Mouse (Mus musculus) MEL (cell line): Measurements from ENCODE around the gene Siva1. TPM values are rescaled to one million over a fixed set of nuclear protein-coding genes. Genes with fewer than 3 reads are reported as not detected.

Source experiments
- DNase-seq: peaks from one replicate; pipeline ENCODE4 v3.0.0; 2011; ENCODE audit warnings: low read depth, low spot score
- H3K27ac ChIP-seq: 2 replicates; pipeline ENCODE4 v1.5.1; 2012; ENCODE audit warnings: low read depth, mild to moderate bottlenecking, control low read depth, low read length, moderate library complexity; ENCODE audit not compliant: control insufficient read depth
- H3K27me3 ChIP-seq, 2 experiments: fragments of 150-350 bp in 1 of 2; sonication (generic) in 1 of 2; 2 replicates each; pipeline ENCODE4 v1.6.1; 2012; ENCODE audit warnings: low read length in 2 of 2, mild to moderate bottlenecking in 2 of 2, improper control_type of control experiment in 1 of 2, moderate library complexity in 1 of 2; ENCODE audit not compliant: insufficient read depth in 2 of 2, control insufficient read depth in 1 of 2
- H3K36me3 ChIP-seq, 2 experiments: 2 replicates each; pipeline ENCODE4 v1.6.1; 2012 to 2014; ENCODE audit warnings: low read length in 2 of 2, improper control_type of control experiment in 1 of 2, inconsistent platforms in 1 of 2, mild to moderate bottlenecking in 1 of 2; ENCODE audit not compliant: insufficient read depth in 2 of 2, control insufficient read depth in 1 of 2
- H3K4me1 ChIP-seq, 2 experiments: fragments of 150-350 bp in 1 of 2; sonication (generic) in 1 of 2; 2 replicates each; pipeline ENCODE4 v1.6.1; 2012; ENCODE audit warnings: low read length in 2 of 2, improper control_type of control experiment in 1 of 2, mild to moderate bottlenecking in 1 of 2; ENCODE audit not compliant: insufficient read depth in 2 of 2, control insufficient read depth in 1 of 2
- H3K4me3 ChIP-seq, 2 experiments: fragments of 150-350 bp in 1 of 2; sonication (generic) in 1 of 2; 2 replicates each; pipeline ENCODE4 v1.5.1; 2012; ENCODE audit warnings: low read depth in 2 of 2, low read length in 2 of 2, mild to moderate bottlenecking in 2 of 2, moderate library complexity in 2 of 2, control low read depth in 1 of 2, improper control_type of control experiment in 1 of 2; ENCODE audit not compliant: control insufficient read depth in 1 of 2, insufficient read depth in 1 of 2
- H3K79me2 ChIP-seq: 2 replicates; pipeline ENCODE4 v1.6.1; 2012; ENCODE audit warnings: mild to moderate bottlenecking, low read length, moderate library complexity; ENCODE audit not compliant: control insufficient read depth, poor library complexity, insufficient read depth
- H3K9ac ChIP-seq: 2 replicates; pipeline ENCODE4 v1.6.1; 2012; ENCODE audit warnings: low read depth, mild to moderate bottlenecking, control low read depth, low read length, moderate library complexity; ENCODE audit not compliant: control insufficient read depth, poor library complexity, severe bottlenecking
- H3K9me3 ChIP-seq: fragments of 150-350 bp; sonication (generic); replicated peaks from 2 replicates; pipeline ENCODE4 v1.6.1; 2012; ENCODE audit warnings: mild to moderate bottlenecking, low read length, improper control_type of control experiment, moderate library complexity; ENCODE audit not compliant: insufficient read depth
- BHLHE40 ChIP-seq: IDR thresholded peaks from 2 replicates; pipeline ENCODE4 v1.6.1; 2012; ENCODE audit warnings: low read depth, mild to moderate bottlenecking, inconsistent platforms, low read length, improper control_type of control experiment, borderline replicate concordance
- CHD1 ChIP-seq: IDR thresholded peaks from 2 replicates; pipeline ENCODE4 v1.6.1; 2012; ENCODE audit warnings: low read depth, mild to moderate bottlenecking, inconsistent platforms, low read length, improper control_type of control experiment
- CTCF ChIP-seq, 3 experiments: IDR thresholded peaks in 2 of 3; conservative IDR thresholded peaks in 1 of 3; 2 replicates each; pipeline ENCODE4 v1.5.1; 2011 to 2012; ENCODE audit warnings: low read length in 3 of 3, low read depth in 2 of 3, mild to moderate bottlenecking in 2 of 3, improper control_type of control experiment in 1 of 3, inconsistent platforms in 1 of 3, mixed read lengths in 1 of 3, moderate library complexity in 1 of 3; ENCODE audit not compliant: control insufficient read depth in 1 of 3, insufficient read depth in 1 of 3, poor library complexity in 1 of 3, severe bottlenecking in 1 of 3
- E2F4 ChIP-seq: IDR thresholded peaks from 2 replicates; pipeline ENCODE4 v1.6.1; 2011; ENCODE audit warnings: low read depth, low read length, improper control_type of control experiment, borderline replicate concordance
- ELF1 ChIP-seq: IDR thresholded peaks from 2 replicates; pipeline ENCODE4 v1.6.1; 2014; ENCODE audit warnings: low read depth, mild to moderate bottlenecking, inconsistent platforms, low read length, improper control_type of control experiment, moderate library complexity
- GABPA ChIP-seq: IDR thresholded peaks from 2 replicates; pipeline ENCODE4 v1.6.1; 2012; ENCODE audit warnings: low read depth, mild to moderate bottlenecking, inconsistent platforms, low read length, improper control_type of control experiment, moderate library complexity
- HCFC1 ChIP-seq: IDR thresholded peaks from 2 replicates; pipeline ENCODE4 v1.6.1; 2012; ENCODE audit warnings: low read depth, mild to moderate bottlenecking, inconsistent platforms, low read length, improper control_type of control experiment, moderate library complexity
- JUND ChIP-seq: IDR thresholded peaks from 2 replicates; pipeline ENCODE4 v1.6.1; 2011; ENCODE audit warnings: low read depth, mild to moderate bottlenecking, improper control_type of control experiment, low read length
- MAFK ChIP-seq: IDR thresholded peaks from 2 replicates; pipeline ENCODE4 v1.6.1; 2011; ENCODE audit warnings: low read depth, mild to moderate bottlenecking, low read length, improper control_type of control experiment, borderline replicate concordance
- MAX ChIP-seq: IDR thresholded peaks from 2 replicates; pipeline ENCODE4 v1.6.1; 2011; ENCODE audit warnings: low read length, improper control_type of control experiment
- MYC ChIP-seq: IDR thresholded peaks from 2 replicates; pipeline ENCODE4 v1.6.1; 2011; ENCODE audit warnings: low read depth, mild to moderate bottlenecking, low read length, improper control_type of control experiment, moderate library complexity
- POLR2A ChIP-seq, 2 experiments: IDR thresholded peaks; 2 replicates each; pipeline ENCODE4 v1.6.1; 2011 to 2012; ENCODE audit warnings: low read length in 2 of 2, mild to moderate bottlenecking in 2 of 2, control low read depth in 1 of 2, improper control_type of control experiment in 1 of 2, low read depth in 1 of 2, moderate library complexity in 1 of 2; ENCODE audit not compliant: control insufficient read depth in 1 of 2, insufficient read depth in 1 of 2, poor library complexity in 1 of 2
- POLR2AphosphoS5 ChIP-seq: IDR thresholded peaks from 2 replicates; pipeline ENCODE4 v1.6.1; 2012; ENCODE audit warnings: low read depth, borderline replicate concordance, mild to moderate bottlenecking, inconsistent platforms, low read length, moderate library complexity, mixed read lengths
- RAD21 ChIP-seq: IDR thresholded peaks from 2 replicates; pipeline ENCODE4 v1.6.1; 2011; ENCODE audit warnings: mild to moderate bottlenecking, low read depth, low read length, improper control_type of control experiment
- RCOR1 ChIP-seq: IDR thresholded peaks from 2 replicates; pipeline ENCODE4 v1.6.1; 2012; ENCODE audit warnings: low read depth, mild to moderate bottlenecking, inconsistent platforms, low read length, improper control_type of control experiment
- UBTF ChIP-seq: IDR thresholded peaks from 2 replicates; pipeline ENCODE4 v1.6.1; 2012; ENCODE audit warnings: low read depth, mild to moderate bottlenecking, inconsistent platforms, low read length, improper control_type of control experiment, moderate library complexity, borderline replicate concordance; ENCODE audit not compliant: insufficient read depth
- USF1 ChIP-seq: IDR thresholded peaks from 2 replicates; pipeline ENCODE4 v1.6.1; 2014; ENCODE audit warnings: low read depth, mild to moderate bottlenecking, inconsistent platforms, low read length, improper control_type of control experiment, moderate library complexity
- ZKSCAN1 ChIP-seq: IDR thresholded peaks from 2 replicates; pipeline ENCODE4 v1.6.1; 2012; ENCODE audit warnings: low read depth, mild to moderate bottlenecking, inconsistent platforms, low read length, improper control_type of control experiment, moderate library complexity
- ZNF384 ChIP-seq: IDR thresholded peaks from 2 replicates; pipeline ENCODE4 v1.6.1; 2012; ENCODE audit warnings: low read depth, mild to moderate bottlenecking, inconsistent platforms, low read length, improper control_type of control experiment
- polyA plus RNA-seq, 2 experiments: library from polyadenylated mRNA; stranded (reverse) in 1 of 2; unstranded in 1 of 2; fragments of >175 nt in 1 of 2; fragments of >200 nt in 1 of 2; gene quantifications; 2 replicates each; pipeline versions ENCODE4 v1.2.1 to v1.2.4; 2012; ENCODE audit warnings: low replicate concordance in 2 of 2, low read depth in 1 of 2; ENCODE audit not compliant: insufficient read length in 2 of 2, insufficient read depth in 1 of 2, missing spikeins in 1 of 2
- total RNA-seq: library from RNA; depleted of rRNA; stranded (reverse); fragments of 300-350 nt; gene quantifications from 2 replicates; pipeline ENCODE4 v1.2.3, GENCODE M21; 2012

The Siva1 gene
- total and polyA plus RNA-seq, 3 experiments = 531 to 659 TPM; not detected in 1

- Histone ChIP-seq H3K4me3 (no peak overlapping the region), H3K9ac (no peak overlapping the region), H3K79me2 (peaks cover 5% of the 10 kb centered on the region), H3K27me3 (no peaks in the 10 kb centered on the region), H3K9me3 (no peaks in the 10 kb centered on the region), H3K36me3 (peaks cover 2 to 18% of the 10 kb centered on the region in 2 experiments), H3K27ac (no peak overlapping the region), H3K4me1 (peaks cover 0 to 5% of the 10 kb centered on the region in 2 experiments; a peak in 1 of 4 replicates)
- DNase-seq = no peak
- TF ChIP-seq RCOR1 (no peak), ELF1 (no peak), CTCF (IDR thresholded peaks at IDR 0.05 in 2 of 3, conservative IDR thresholded peaks at IDR 0.05 in 1 of 3; ENCODE audit: control insufficient read depth in 1 of 3, insufficient read depth in 1 of 3, low read depth in 2 of 3, low read length in 3 of 3, poor library complexity in 1 of 3, severe bottlenecking in 1 of 3) (peak in 1 of 3 experiments; percentile 13; a peak in 1 of 6 replicates), RAD21 (no peak), HCFC1 (no peak), POLR2AphosphoS5 (peak; percentile 39; the same call in 1 of the 2 replicates), ZKSCAN1 (no peak), MAFK (no peak), UBTF (no peak), ZNF384 (no peak), MAX (no peak), MYC (no peak), GABPA (no peak), BHLHE40 (no peak), USF1 (no peak)
These were observed 7.4 kb downstream of the Siva1 start for GRCm38 (mm10) chr12:112651778-112652439.

DNA sequence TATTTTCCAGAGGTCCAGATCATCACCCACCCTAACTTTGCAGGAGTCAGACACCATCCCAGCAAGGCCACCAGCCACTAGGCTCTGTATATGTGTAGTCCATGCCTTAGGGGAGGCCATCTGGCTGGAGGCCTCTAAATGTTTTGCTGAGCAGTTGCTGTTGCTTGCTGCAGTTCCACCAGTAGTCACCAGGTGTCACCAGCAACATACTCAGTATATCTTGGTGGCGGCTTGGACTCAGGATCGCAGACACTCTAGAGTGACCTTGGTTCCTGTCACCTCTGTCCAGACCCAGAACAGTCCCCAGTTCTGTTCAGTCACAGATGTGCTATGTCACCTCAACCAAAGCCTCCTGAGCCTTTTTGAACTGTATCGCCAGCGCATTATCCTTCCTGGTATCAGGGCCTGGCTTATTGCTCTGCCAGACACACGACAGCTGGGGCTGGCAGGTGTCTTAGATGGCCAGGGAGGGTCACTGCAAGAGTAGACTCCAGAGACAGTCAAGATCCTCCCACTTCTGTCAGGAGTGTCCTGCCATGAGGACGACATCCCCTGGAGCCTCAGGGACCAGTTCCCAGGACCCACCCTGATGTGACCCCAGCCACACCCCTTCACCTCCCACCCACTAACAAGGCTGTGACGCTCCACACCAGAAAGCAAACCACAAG, 8.8 kb downstream of the Siva1 start:
- Histone ChIP-seq H3K27me3 (no peaks in the 10 kb centered on the region), H3K9ac (no peak overlapping the region), H3K9me3 (no peaks in the 10 kb centered on the region), H3K79me2 (no peaks in the 10 kb centered on the region), H3K27ac (no peak overlapping the region), H3K4me3 (no peak overlapping the region), H3K36me3 (peaks cover 0 to 24% of the 10 kb centered on the region in 2 experiments; a peak in 3 of 4 replicates), H3K4me1 (peaks cover 0 to under 1% of the 10 kb centered on the region in 2 experiments; a peak in 1 of 4 replicates)
- peak; percentile 94 for DNase-seq
- no peak for TF ChIP-seq RCOR1
- TF ChIP-seq CTCF (IDR thresholded peaks at IDR 0.05 in 2 of 3, conservative IDR thresholded peaks at IDR 0.05 in 1 of 3; ENCODE audit: control insufficient read depth in 1 of 3, insufficient read depth in 1 of 3, low read depth in 2 of 3, low read length in 3 of 3, poor library complexity in 1 of 3, severe bottlenecking in 1 of 3) = peak in 1 of 3 experiments; percentile 100; a peak in 2 of 6 replicates
- TF ChIP-seq POLR2A (IDR thresholded peaks at IDR 0.05; ENCODE audit: control insufficient read depth in 1 of 2, insufficient read depth in 1 of 2, low read depth in 1 of 2, low read length in 2 of 2, poor library complexity in 1 of 2) = peak in 1 of 2 experiments; percentile 50; a peak in 1 of 4 replicates
- TF ChIP-seq E2F4 = no peak
- TF ChIP-seq CHD1 = no peak
- no peak for TF ChIP-seq JUND
